Mouse (Mus musculus) small intestine, adult 2 months (tissue): ENCODE measurements around the gene Exd2.

Experiments used
- CTCF ChIP-seq: fragments of 200-500 bp; IDR thresholded peaks from 2 replicates; pipeline ENCODE4 v1.5.1; 2012; ENCODE audit warnings: low read depth, mild to moderate bottlenecking, control low read depth, inconsistent platforms, low read length, moderate library complexity, mixed read lengths; ENCODE audit not compliant: insufficient replicate concordance, insufficient read length; ENCODE audit errors: extremely low read depth
- POLR2A ChIP-seq: fragments of 200-500 bp; IDR thresholded peaks from 2 replicates; pipeline ENCODE4 v1.6.1; 2012; ENCODE audit warnings: low read depth, mild to moderate bottlenecking, control low read depth, inconsistent platforms, low read length, moderate library complexity

- TF ChIP-seq POLR2A (no peak), CTCF (no peak)
These were observed 56.1 kb downstream of the Exd2 start for GRCm38 (mm10) chr12:80518757-80519620.
